ENCODE assay signal across 10 mouse cellular contexts in genomic region chr5:105651561-105651991, GRCm38 (mm10). TPM values are rescaled to one million over a fixed set of nuclear protein-coding genes. Genes with fewer than 3 reads are reported as not detected.
DNase-seq lines count a peak whose midpoint lies in the region; ATAC-seq and TF ChIP-seq lines count a peak whose summit lies in the region.
"Had no signal": no experiment of that assay in that cellular context is flagged by ENCODE, and none has a peak within 500 bp of the region (broad histone marks: within the 10 kb centered on the region; RNA-seq: fewer than 3 reads in every experiment).

No protein-coding gene starts in this region.

- no peak for TF ChIP-seq CTCF in heart, postnatal 0 days (IDR thresholded peaks at IDR 0.05; ENCODE audit: low read depth)

- H3K9me3 ChIP-seq in heart, postnatal 0 days (replicated peaks; ENCODE audit: control insufficient read depth, low read length), result no peaks in the 10 kb centered on the region
- H3K9me3 ChIP-seq: G1E; stomach, embryonic 15.5 days had no signal

- no peaks in the 10 kb centered on the region for H3K27me3 ChIP-seq in heart, postnatal 0 days (ENCODE audit: control insufficient read depth, insufficient read depth, low read length)
- H3K27me3 ChIP-seq: stomach, embryonic 15.5 days had no signal

- no peak for ATAC-seq in heart, postnatal 0 days (ENCODE audit: insufficient read depth, low read depth)
- peak; percentile 15; the same call in 1 of the 2 replicates for ATAC-seq in megakaryocyte-erythroid progenitor cell, adult 5-6 weeks (replicated peaks; ENCODE audit: low FRiP score, low TSS enrichment, poor library complexity, severe bottlenecking)

- DNase-seq in heart, postnatal 0 days (ENCODE audit: low spot score), result no peak
- DNase-seq in heart, postnatal 25 days (ENCODE audit: low spot score), result no peak
- peak; percentile 57 for DNase-seq in T-cell, adult 2 months (ENCODE audit: low spot score)
- DNase-seq in kidney, postnatal 10 days, result peak; percentile 43
- DNase-seq in right cerebral cortex, postnatal 14 days, result no peak
- no peak for DNase-seq in right cerebral cortex, adult 18-20 months
- no peak for DNase-seq in urinary bladder, postnatal 4 days (ENCODE audit: low spot score in 2 of 2)

- peaks cover 6% of the 10 kb centered on the region for H3K4me1 ChIP-seq in heart, postnatal 0 days (ENCODE audit: control insufficient read depth, insufficient read depth)

- no peak overlapping the region for H3K4me3 ChIP-seq in heart, postnatal 0 days (ENCODE audit: low read depth, low read length)
- H3K4me3 ChIP-seq: stomach, embryonic 15.5 days had no signal

- H3K4me2 ChIP-seq in heart, postnatal 0 days (ENCODE audit: low read depth, low read length), result no peak overlapping the region
- H3K4me2 ChIP-seq: stomach, embryonic 15.5 days had no signal

- H3K36me3 ChIP-seq in heart, postnatal 0 days (replicated peaks; ENCODE audit: control insufficient read depth, insufficient read depth, low read length), result no peaks in the 10 kb centered on the region
- H3K36me3 ChIP-seq: G1E; stomach, embryonic 15.5 days had no signal

- intact Hi-C loops in heart, postnatal 25 days (cut with DNase I), result no loop called here

- peak overlapping the region; percentile 24; the same call in 1 of the 2 replicates for H3K27ac ChIP-seq in heart, postnatal 0 days (ENCODE audit: low read depth)
- H3K27ac ChIP-seq: stomach, embryonic 15.5 days had no signal

- H3K9ac ChIP-seq in heart, postnatal 0 days (replicated peaks; ENCODE audit: low read depth, low read length), result no peak overlapping the region
- H3K9ac ChIP-seq: stomach, embryonic 15.5 days had no signal

- TF ChIP-seq EP300 in heart, postnatal 0 days (IDR thresholded peaks at IDR 0.05; ENCODE audit: low read depth), result no peak

- 53% methylated on average over 11 of the region's 11 CpGs for WGBS in heart, postnatal 0 days

RNA-seq across cellular contexts. Expression of gene Lrrc8d, which starts 48.2 kb away (rescaled TPM):
- 5.5 and 8.8 TPM in 2 replicates for total RNA-seq in heart, postnatal 0 days (2014; rRNA removed; ENCODE audit: low replicate concordance)
- 8.5 and 10.0 TPM in 2 replicates for polyA plus RNA-seq in heart, postnatal 0 days (2015; fragmentation: Nextera tagmentation; extraction: Ambion mirVana)
- 10 to 100 TPM in 1 of 2 experiments, 1 to 10 TPM in 1; 7.8 to 13.0 TPM for total RNA-seq in heart, postnatal 25 days (2021)
- 26.5 and 30.9 TPM in 2 replicates for total RNA-seq in megakaryocyte-erythroid progenitor cell, adult 5-6 weeks (2014; fragmentation: Nextera tagmentation)
- total RNA-seq in megakaryocyte-erythroid progenitor cell, adult 5-6 weeks (2017), result 8.1 and 11.3 TPM in 2 replicates
- polyA plus RNA-seq: G1E had no signal

Comparison
In these comparisons a context has a peak if more than half of its experiments do, and no peak if none do; other contexts are left out.
1. DNase-seq: peak in T-cell, adult 2 months (single experiment) and kidney, postnatal 10 days (single experiment); none in heart, postnatal 0 days (single experiment), heart, postnatal 25 days (single experiment), right cerebral cortex, postnatal 14 days (single experiment), right cerebral cortex, adult 18-20 months (single experiment) and urinary bladder, postnatal 4 days (0 of 2).